Mouse (Mus musculus): ENCODE data around the gene Gadd45b. TPM values are rescaled to one million over a fixed set of nuclear protein-coding genes. Genes with fewer than 3 reads are reported as not detected.

The Gadd45b gene
- total and polyA plus RNA-seq, 2 experiments from 2014 or later: 22.3 to 26.8 TPM

- no peaks in the 10 kb centered on the region for H3K36me3 ChIP-seq (replicated peaks; ENCODE audit: control insufficient read depth, insufficient read depth, low read length)
- DNase-seq (ENCODE audit: low spot score) (peak; percentile 74), ATAC-seq (ENCODE audit: insufficient read depth, low read depth) (peak; percentile 37; the same call in 1 of the 2 replicates)
- H3K27me3 ChIP-seq (ENCODE audit: control insufficient read depth, insufficient read depth, low read length): no peaks in the 10 kb centered on the region
- TF ChIP-seq EP300 (IDR thresholded peaks at IDR 0.05; ENCODE audit: low read depth) (no peak), CTCF (IDR thresholded peaks at IDR 0.05; ENCODE audit: low read depth) (peak; percentile 84)
- H3K4me3 ChIP-seq (ENCODE audit: low read depth, low read length): no peak overlapping the region
- peaks cover 10% of the 10 kb centered on the region; the same call in 1 of the 2 replicates for H3K4me1 ChIP-seq (ENCODE audit: control insufficient read depth, insufficient read depth)
- no peak overlapping the region for H3K4me2 ChIP-seq (ENCODE audit: low read depth, low read length)
- WGBS: 13% methylated on average over 9 of the region's 9 CpGs
- no peaks in the 10 kb centered on the region for H3K9me3 ChIP-seq (replicated peaks; ENCODE audit: control insufficient read depth, low read length)
- no peak overlapping the region for H3K9ac ChIP-seq (replicated peaks; ENCODE audit: low read depth, low read length)
- peak overlapping the region; percentile 84 for H3K27ac ChIP-seq (ENCODE audit: low read depth)
These were observed 25.7 kb downstream of the Gadd45b start for GRCm38 (mm10) chr10:80955536-80955935.

- Histone ChIP-seq H3K27me3 (ENCODE audit: control insufficient read depth, insufficient read depth, low read length) (no peaks in the 10 kb centered on the region), H3K4me2 (ENCODE audit: low read depth, low read length) (no peak overlapping the region), H3K36me3 (replicated peaks; ENCODE audit: control insufficient read depth, insufficient read depth, low read length) (no peaks in the 10 kb centered on the region), H3K9me3 (replicated peaks; ENCODE audit: control insufficient read depth, low read length) (no peaks in the 10 kb centered on the region), H3K4me3 (ENCODE audit: low read depth, low read length) (no peak overlapping the region), H3K4me1 (ENCODE audit: control insufficient read depth, insufficient read depth) (peaks cover 12% of the 10 kb centered on the region), H3K9ac (replicated peaks; ENCODE audit: low read depth, low read length) (no peak overlapping the region), H3K27ac (ENCODE audit: low read depth) (no peak overlapping the region)
- ATAC-seq (ENCODE audit: insufficient read depth, low read depth) (no peak), DNase-seq (ENCODE audit: low spot score) (no peak)
- TF ChIP-seq EP300 (IDR thresholded peaks at IDR 0.05; ENCODE audit: low read depth) (no peak), CTCF (IDR thresholded peaks at IDR 0.05; ENCODE audit: low read depth) (no peak)
- WGBS: 90% methylated on average over 8 of the region's 8 CpGs
These were observed 26.5 kb downstream of the Gadd45b start for GRCm38 (mm10) chr10:80956385-80956784.

- H3K36me3 ChIP-seq (replicated peaks; ENCODE audit: control insufficient read depth, insufficient read depth, low read length): no peaks in the 10 kb centered on the region
- no peak overlapping the region for H3K27ac ChIP-seq (ENCODE audit: low read depth)
- WGBS: 70% methylated on average over 6 of the region's 6 CpGs
- no peaks in the 10 kb centered on the region for H3K9me3 ChIP-seq (replicated peaks; ENCODE audit: control insufficient read depth, low read length)
- DNase-seq (ENCODE audit: low spot score) (no peak), ATAC-seq (ENCODE audit: insufficient read depth, low read depth) (no peak)
- no peak for TF ChIP-seq EP300 (IDR thresholded peaks at IDR 0.05; ENCODE audit: low read depth)
- TF ChIP-seq CTCF (IDR thresholded peaks at IDR 0.05; ENCODE audit: low read depth): no peak
- no peaks in the 10 kb centered on the region for H3K27me3 ChIP-seq (ENCODE audit: control insufficient read depth, insufficient read depth, low read length)
- no peak overlapping the region for H3K4me2 ChIP-seq (ENCODE audit: low read depth, low read length)
- H3K4me1 ChIP-seq (ENCODE audit: control insufficient read depth, insufficient read depth): peaks cover 16% of the 10 kb centered on the region
- no peak overlapping the region for H3K4me3 ChIP-seq (ENCODE audit: low read depth, low read length)
- no peak overlapping the region for H3K9ac ChIP-seq (replicated peaks; ENCODE audit: low read depth, low read length)
These were observed 27.0 kb downstream of the Gadd45b start for GRCm38 (mm10) chr10:80956901-80957300.

DNA sequence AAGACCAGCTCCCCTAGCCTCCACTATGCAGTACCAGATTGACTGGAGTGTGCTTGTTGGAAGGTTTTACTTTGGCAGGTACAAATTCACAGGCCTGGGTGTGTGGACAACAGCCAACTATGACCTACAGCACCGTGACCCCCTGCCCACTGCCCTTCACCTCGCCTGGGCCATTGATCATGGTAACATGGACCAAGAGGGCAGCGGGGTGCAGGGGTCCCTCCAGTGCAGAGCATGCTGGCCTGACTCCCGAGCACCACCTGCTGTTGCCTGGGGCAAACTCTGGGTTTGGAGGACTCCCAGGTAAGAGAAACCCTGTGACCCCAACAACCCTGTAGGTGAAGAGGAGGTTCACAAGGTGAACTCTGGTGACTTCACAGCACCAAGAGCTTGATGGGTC is 27.9 kb downstream of the Gadd45b start:
- H3K4me1 ChIP-seq (ENCODE audit: control insufficient read depth, insufficient read depth): peaks cover 19% of the 10 kb centered on the region
- TF ChIP-seq EP300 (IDR thresholded peaks at IDR 0.05; ENCODE audit: low read depth) (no peak), CTCF (IDR thresholded peaks at IDR 0.05; ENCODE audit: low read depth) (no peak)
- no peaks in the 10 kb centered on the region for H3K27me3 ChIP-seq (ENCODE audit: control insufficient read depth, insufficient read depth, low read length)
- H3K27ac ChIP-seq (ENCODE audit: low read depth): no peak overlapping the region
- H3K9me3 ChIP-seq (replicated peaks; ENCODE audit: control insufficient read depth, low read length): no peaks in the 10 kb centered on the region
- DNase-seq (ENCODE audit: low spot score) (no peak), ATAC-seq (ENCODE audit: insufficient read depth, low read depth) (no peak)
- no peak overlapping the region for H3K4me3 ChIP-seq (ENCODE audit: low read depth, low read length)
- H3K9ac ChIP-seq (replicated peaks; ENCODE audit: low read depth, low read length): no peak overlapping the region
- H3K36me3 ChIP-seq (replicated peaks; ENCODE audit: control insufficient read depth, insufficient read depth, low read length): no peaks in the 10 kb centered on the region
- WGBS: 68% methylated on average over 4 of the region's 4 CpGs
- H3K4me2 ChIP-seq (ENCODE audit: low read depth, low read length): no peak overlapping the region

- TF ChIP-seq EP300 (IDR thresholded peaks at IDR 0.05; ENCODE audit: low read depth) (no peak), CTCF (IDR thresholded peaks at IDR 0.05; ENCODE audit: low read depth) (no peak)
- 92% methylated on average over 5 of the region's 5 CpGs for WGBS
- H3K9ac ChIP-seq (replicated peaks; ENCODE audit: low read depth, low read length): no peak overlapping the region
- H3K4me2 ChIP-seq (ENCODE audit: low read depth, low read length): no peak overlapping the region
- DNase-seq (ENCODE audit: low spot score) (no peak), ATAC-seq (ENCODE audit: insufficient read depth, low read depth) (no peak)
- no peak overlapping the region for H3K4me3 ChIP-seq (ENCODE audit: low read depth, low read length)
- H3K9me3 ChIP-seq (replicated peaks; ENCODE audit: control insufficient read depth, low read length): no peaks in the 10 kb centered on the region
- no peak overlapping the region for H3K27ac ChIP-seq (ENCODE audit: low read depth)
- H3K4me1 ChIP-seq (ENCODE audit: control insufficient read depth, insufficient read depth): peaks cover 32% of the 10 kb centered on the region
- no peaks in the 10 kb centered on the region for H3K27me3 ChIP-seq (ENCODE audit: control insufficient read depth, insufficient read depth, low read length)
- H3K36me3 ChIP-seq (replicated peaks; ENCODE audit: control insufficient read depth, insufficient read depth, low read length): no peaks in the 10 kb centered on the region
These were observed 29.2 kb downstream of the Gadd45b start for GRCm38 (mm10) chr10:80958979-80959637.

Measured in heart, postnatal 0 days (tissue).